Mouse (Mus musculus) gastrocnemius, adult 8-10 months (tissue): ENCODE results near the gene Frmd7. TPM values are rescaled to one million over a fixed set of nuclear protein-coding genes. Genes with fewer than 3 reads are reported as not detected.

Source experiments
- DNase-seq, 2 experiments: peaks; one replicate each; pipeline ENCODE4 v3.0.0; 2022; ENCODE audit warnings: low spot score in 2 of 2
- total RNA-seq, 4 experiments: library from RNA; stranded (reverse); gene quantifications; 2 replicates each; pipeline ENCODE4 v1.2.4; 2022

Gene Frmd7
- total RNA-seq, 4 experiments from 2014 or later, result 0.13 to 0.52 (median 0.39) TPM

GRCm38 (mm10) chrX:50864734-50865133, 77.8 kb downstream of the Frmd7 start:
- DNase-seq, result no peak

GRCm38 (mm10) chrX:50863771-50864170, 78.7 kb downstream of the Frmd7 start:
- DNase-seq, result no peak

GRCm38 (mm10) chrX:50850428-50851184, 91.9 kb downstream of the Frmd7 start:
- no peak for DNase-seq

Other genes with a start within 250 kb of the Frmd7 start
- 1 to 10 TPM; 3.0 to 3.8 (median 3.2) TPM for gene Stk26, start 101.7 kb downstream of the Frmd7 start, total RNA-seq
- 10 to 100 TPM; 22.2 to 28.6 (median 24.1) TPM for gene Rap2c, start 75.3 kb upstream of the Frmd7 start, total RNA-seq